Mouse (Mus musculus): ENCODE data around the gene Nr3c2. TPM values are rescaled to one million over a fixed set of nuclear protein-coding genes. Genes with fewer than 3 reads are reported as not detected.

The Nr3c2 gene
- polyA plus RNA-seq (2017; shearing (Covaris generic)) = 10.2 TPM

DNA sequence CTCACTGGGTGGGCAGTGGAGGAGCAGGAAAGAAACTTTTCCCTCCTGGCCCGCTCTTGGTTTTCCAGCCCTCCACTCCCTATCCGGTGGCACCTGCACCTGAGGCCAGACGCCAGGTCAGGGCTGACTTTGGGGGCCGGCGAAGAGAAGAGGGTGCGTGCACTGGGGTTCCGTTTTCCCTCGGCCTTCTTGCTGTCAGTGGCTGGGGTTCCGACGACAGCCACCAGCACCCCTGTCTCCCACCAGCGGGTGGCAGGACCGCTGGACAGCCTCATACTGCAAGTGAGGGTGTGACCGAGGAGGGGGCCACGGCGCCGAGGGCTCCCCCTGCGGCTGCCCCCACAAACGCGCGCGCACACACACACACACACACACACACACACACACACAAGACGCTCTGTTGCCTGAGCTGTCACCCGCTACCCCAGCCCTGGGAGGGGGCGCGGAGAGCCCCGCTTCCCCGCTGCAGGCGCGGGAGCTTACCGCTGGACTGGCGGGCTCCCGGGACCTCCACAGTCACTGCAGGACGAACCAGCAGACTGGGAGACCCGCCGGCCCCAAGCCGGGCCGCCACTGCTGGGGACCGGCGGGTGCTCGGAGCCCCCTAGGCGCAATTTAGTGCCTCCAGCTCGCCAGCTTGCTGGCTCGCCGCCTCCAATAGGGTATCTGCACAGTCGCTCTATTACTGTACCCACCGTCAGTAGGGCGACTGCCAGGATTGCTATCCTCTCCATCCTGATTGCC, at the start of gene Nr3c2:
Gene Nr3c2 (plus strand): TSS at position 32 of the 744 bp plus-strand sequence.

All from effector memory CD4-positive, alpha-beta T cell, adult 5 months (primary cell).